9 mouse cellular contexts compared by ENCODE assay signal in the genomic region with DNA sequence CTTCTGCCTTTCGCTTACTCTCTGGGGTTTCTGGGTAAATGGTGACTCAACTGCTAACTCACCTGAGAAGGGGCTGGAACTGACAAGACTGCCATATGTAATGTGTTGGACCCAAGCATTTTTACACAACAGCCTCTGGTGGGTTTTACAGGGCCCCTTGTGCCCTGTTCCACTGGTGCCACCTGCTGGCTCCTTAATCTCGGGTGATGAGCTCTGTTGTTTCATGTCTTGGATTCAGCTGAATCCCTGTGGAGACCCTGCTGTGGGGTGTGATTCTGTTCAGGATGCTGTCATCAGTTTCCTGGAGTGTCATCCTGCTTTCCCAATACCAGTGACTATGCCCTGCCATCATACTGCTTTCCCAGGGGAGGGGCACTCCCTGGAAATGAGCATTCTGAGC. TPM values are rescaled to one million over a fixed set of nuclear protein-coding genes. Genes with fewer than 3 reads are reported as not detected.
DNase-seq lines count a peak whose midpoint lies in the region; TF ChIP-seq lines count a peak whose summit lies in the region.
"Had no signal": no experiment of that assay in that cellular context is flagged by ENCODE, and none has a peak within 500 bp of the region (broad histone marks: within the 10 kb centered on the region; RNA-seq: fewer than 3 reads in every experiment).

No protein-coding gene starts in this region.

- TF ChIP-seq POLR2A in MEL (IDR thresholded peaks at IDR 0.05; ENCODE audit: control insufficient read depth in 1 of 2, insufficient read depth in 1 of 2, low read depth in 1 of 2, low read length in 2 of 2, poor library complexity in 1 of 2) = no peak

- peaks cover 3 to 25% of the 10 kb centered on the region in 2 experiments for H3K4me1 ChIP-seq in MEL (ENCODE audit: control insufficient read depth in 1 of 2, insufficient read depth in 2 of 2, low read length in 2 of 2)
- H3K4me1 ChIP-seq: liver, embryonic 15.5 days had no signal

- no peaks in the 10 kb centered on the region for H3K79me2 ChIP-seq in MEL (ENCODE audit: control insufficient read depth, insufficient read depth, low read length, poor library complexity)

- peak; percentile 21 to 32 for DNase-seq in cerebellum, postnatal 10 days
- no peak for DNase-seq in cerebellum, adult 8-10 months
- peak; percentile 14 for DNase-seq in layer of hippocampus, adult 9-11 months
- DNase-seq in layer of hippocampus, adult 9-10 months (ENCODE audit: low spot score) = no peak
- DNase-seq in MEL (ENCODE audit: low read depth, low spot score) = peak; percentile 44
- peak; percentile 24 for DNase-seq in induced T-regulatory cell, adult 2 months (ENCODE audit: low read depth)
- peak; percentile 45 for DNase-seq in thymus, postnatal 25 days
- no peak for DNase-seq in gastrocnemius, adult 18-20 months (ENCODE audit: low spot score)

- H3K4me3 ChIP-seq in MEL (ENCODE audit: control insufficient read depth in 1 of 2, insufficient read depth in 1 of 2, low read depth in 2 of 2, low read length in 2 of 2) = no peak overlapping the region
- H3K4me3 ChIP-seq: liver, embryonic 15.5 days had no signal

- peak; percentile 34 to 71 (median 71); a peak in 5 of 6 replicates for TF ChIP-seq CTCF in MEL (IDR thresholded peaks at IDR 0.05 in 2 of 3, conservative IDR thresholded peaks at IDR 0.05 in 1 of 3; ENCODE audit: control insufficient read depth in 1 of 3, insufficient read depth in 1 of 3, low read depth in 2 of 3, low read length in 3 of 3, poor library complexity in 1 of 3, severe bottlenecking in 1 of 3)

- TF ChIP-seq RAD21 in MEL (IDR thresholded peaks at IDR 0.05; ENCODE audit: low read depth, low read length) = peak; percentile 76

- peaks cover 0 to 16% of the 10 kb centered on the region in 2 experiments; a peak in 2 of 4 replicates for H3K36me3 ChIP-seq in MEL (ENCODE audit: control insufficient read depth in 1 of 2, insufficient read depth in 2 of 2, low read length in 2 of 2)
- H3K36me3 ChIP-seq: liver, embryonic 15.5 days had no signal

- no peaks in the 10 kb centered on the region for H3K27me3 ChIP-seq in MEL (ENCODE audit: control insufficient read depth in 1 of 2, insufficient read depth in 2 of 2, low read length in 2 of 2)
- H3K27me3 ChIP-seq: liver, embryonic 15.5 days had no signal

- H3K9me3 ChIP-seq in MEL (replicated peaks; ENCODE audit: insufficient read depth, low read length) = no peaks in the 10 kb centered on the region
- H3K9me3 ChIP-seq: liver, embryonic 15.5 days had no signal

- no peak overlapping the region for H3K9ac ChIP-seq in MEL (ENCODE audit: control insufficient read depth, low read depth, low read length, poor library complexity, severe bottlenecking)
- H3K9ac ChIP-seq: liver, embryonic 15.5 days had no signal

- no peak overlapping the region for H3K27ac ChIP-seq in MEL (ENCODE audit: control insufficient read depth, low read depth, low read length)
- H3K27ac ChIP-seq: liver, embryonic 15.5 days had no signal

- no peak for TF ChIP-seq EP300 in MEL (IDR thresholded peaks at IDR 0.05; ENCODE audit: low read depth in 1 of 2, low read length in 2 of 2)

TF ChIP-seq in MEL, 35 proteins besides CTCF, POLR2A, EP300 and RAD21:
- TF ChIP-seq TAL1 (IDR thresholded peaks at IDR 0.05; ENCODE audit: low read length) = no peak
- TF ChIP-seq MXI1 (IDR thresholded peaks at IDR 0.05; ENCODE audit: low read depth, low read length) = no peak
- no peak for TF ChIP-seq USF1 (IDR thresholded peaks at IDR 0.05; ENCODE audit: low read depth, low read length)
- TF ChIP-seq SMC3 (IDR thresholded peaks at IDR 0.05; ENCODE audit: low read depth, low read length) = peak; percentile 86
- no peak for TF ChIP-seq NRF1 (IDR thresholded peaks at IDR 0.05; ENCODE audit: insufficient read depth, low read depth, low read length, poor library complexity, severe bottlenecking)
- TF ChIP-seq JUND (IDR thresholded peaks at IDR 0.05; ENCODE audit: low read depth, low read length) = no peak
- TF ChIP-seq POLR2AphosphoS5 (IDR thresholded peaks at IDR 0.05; ENCODE audit: borderline replicate concordance, low read depth, low read length) = no peak
- TF ChIP-seq MAX (IDR thresholded peaks at IDR 0.05; ENCODE audit: low read length) = no peak
- no peak for TF ChIP-seq MEF2A (IDR thresholded peaks at IDR 0.05; ENCODE audit: extremely low read depth, insufficient replicate concordance, low read depth, low read length, poor library complexity, severe bottlenecking)
- TF ChIP-seq TBP (IDR thresholded peaks at IDR 0.05; ENCODE audit: low read depth, low read length) = no peak
- no peak for TF ChIP-seq MAFK (IDR thresholded peaks at IDR 0.05; ENCODE audit: borderline replicate concordance, low read depth, low read length)
- no peak for TF ChIP-seq BHLHE40 (IDR thresholded peaks at IDR 0.05; ENCODE audit: borderline replicate concordance, low read depth, low read length)
- TF ChIP-seq CHD1 (IDR thresholded peaks at IDR 0.05; ENCODE audit: low read depth, low read length) = no peak
- TF ChIP-seq NELFE (IDR thresholded peaks at IDR 0.05; ENCODE audit: low read depth, low read length) = no peak
- TF ChIP-seq UBTF (IDR thresholded peaks at IDR 0.05; ENCODE audit: borderline replicate concordance, insufficient read depth, low read depth, low read length) = no peak
- peak; percentile 62 for TF ChIP-seq ZC3H11A (IDR thresholded peaks at IDR 0.05; ENCODE audit: low read depth, low read length)

RNA-seq across cellular contexts. Expression of a gene that starts 6.2 kb away (rescaled TPM):
- 32.1 and 71.7 TPM in 2 replicates for total RNA-seq in MEL (2012; rRNA removed)
- 10 to 100 TPM in 1 of 2 experiments, not detected in 1; 25.9 TPM for polyA plus RNA-seq in MEL (2012; ENCODE audit: insufficient read depth in 1 of 2, insufficient read length in 2 of 2, low read depth in 1 of 2, low replicate concordance in 2 of 2, missing spikeins in 1 of 2)
- total RNA-seq in gastrocnemius, adult 18-20 months (2021) = not detected

RNA-seq across cellular contexts. Expression of a gene that starts 20.0 kb away (rescaled TPM):
- total RNA-seq in MEL (2012; rRNA removed) = 4.4 and 12.1 TPM in 2 replicates
- polyA plus RNA-seq in MEL (2012; ENCODE audit: insufficient read depth in 1 of 2, insufficient read length in 2 of 2, low read depth in 1 of 2, low replicate concordance in 2 of 2, missing spikeins in 1 of 2) = 1 to 10 TPM in 1 of 2 experiments, not detected in 1; 4.5 TPM
- total RNA-seq in gastrocnemius, adult 18-20 months (2021) = under 1 TPM in 1 of 2 experiments, not detected in 1; 0.17 TPM

RNA-seq across cellular contexts. Expression of a gene that starts 41.8 kb away (rescaled TPM):
- total RNA-seq in MEL (2012; rRNA removed) = 0.36 and 1.5 TPM in 2 replicates
- polyA plus RNA-seq in MEL (2012; ENCODE audit: insufficient read depth in 1 of 2, insufficient read length in 2 of 2, low read depth in 1 of 2, low replicate concordance in 2 of 2, missing spikeins in 1 of 2) = under 1 TPM in 1 of 2 experiments, not detected in 1; 0.89 TPM
- under 1 TPM; 0.16 to 0.28 TPM for total RNA-seq in gastrocnemius, adult 18-20 months (2021)

RNA-seq across cellular contexts. Expression of a gene that starts 43.6 kb away (rescaled TPM):
- total RNA-seq in MEL (2012; rRNA removed) = not detected in 2 replicates
- not detected for polyA plus RNA-seq in MEL (2012; ENCODE audit: insufficient read depth in 1 of 2, insufficient read length in 2 of 2, low read depth in 1 of 2, low replicate concordance in 2 of 2, missing spikeins in 1 of 2)
- under 1 TPM in 1 of 2 experiments, not detected in 1; 0.14 TPM for total RNA-seq in gastrocnemius, adult 18-20 months (2021)

Comparison
In these comparisons a context has a peak if more than half of its experiments do, and no peak if none do; other contexts are left out.
1. DNase-seq: peak in cerebellum, postnatal 10 days (2 of 2), layer of hippocampus, adult 9-11 months (single experiment), MEL (single experiment), induced T-regulatory cell, adult 2 months (single experiment) and thymus, postnatal 25 days (single experiment); none in cerebellum, adult 8-10 months (single experiment), layer of hippocampus, adult 9-10 months (single experiment) and gastrocnemius, adult 18-20 months (single experiment).
2. RNA of a gene that starts 6.2 kb away (total RNA-seq): 32.1 to 71.7 TPM in MEL; not detected in gastrocnemius, adult 18-20 months; every median in the first group is over 10 times any median in the second.